Mouse (Mus musculus) CD4-positive helper T cell, adult 2 months (primary cell): ENCODE measurements around the gene Kif2a.

Experiments used
- DNase-seq: peaks from one replicate; pipeline ENCODE4 v3.0.0-alpha.2; 2012; ENCODE audit warnings: low read depth, missing footprints, low spot score

The Kif2a gene

GRCm38 (mm10) chr13:107021461-107022265 lies at the start of gene Kif2a:
Gene Kif2a (minus strand): TSS chr13:107022126.
- peak; percentile 63 for DNase-seq

- DNase-seq = no peak
These were observed 47.1 kb upstream of the Kif2a start for GRCm38 (mm10) chr13:107069061-107069460.

DNA sequence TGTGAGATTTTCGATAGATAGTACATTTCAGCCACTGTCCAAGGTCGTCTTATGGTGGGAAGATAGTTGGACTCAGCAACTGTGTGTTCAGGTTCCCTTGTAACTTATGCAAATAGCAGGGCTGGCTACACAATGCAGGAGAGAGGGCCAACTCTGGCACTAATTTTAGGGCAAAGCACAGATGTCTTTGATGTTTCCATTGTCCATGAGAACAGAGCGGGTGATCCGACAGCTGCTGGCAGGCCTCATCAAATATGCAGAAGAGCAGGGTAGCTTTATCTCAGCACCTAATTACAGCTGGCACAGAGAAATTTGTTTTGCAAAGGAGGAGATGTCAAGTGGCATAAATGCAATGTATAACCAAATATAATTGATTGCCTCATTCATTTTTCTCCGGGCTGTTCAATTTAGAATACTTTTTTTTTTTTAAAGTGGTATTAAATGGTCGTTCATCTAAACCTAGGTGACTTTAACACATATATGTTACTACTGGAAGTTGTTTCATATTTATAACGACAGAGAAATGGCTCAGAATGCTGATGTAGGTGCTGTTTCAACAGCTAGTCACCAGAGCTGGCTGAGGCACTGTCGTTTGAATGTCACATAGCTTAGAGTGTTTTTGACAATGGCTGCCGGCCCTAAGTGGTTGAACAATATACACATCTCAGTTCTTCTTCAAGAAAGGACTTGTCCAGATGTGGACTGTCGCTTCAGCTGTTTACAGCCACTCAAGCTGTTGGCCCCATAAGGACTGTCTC lies 43.4 kb upstream of the Kif2a start:
- no peak for DNase-seq

DNA sequence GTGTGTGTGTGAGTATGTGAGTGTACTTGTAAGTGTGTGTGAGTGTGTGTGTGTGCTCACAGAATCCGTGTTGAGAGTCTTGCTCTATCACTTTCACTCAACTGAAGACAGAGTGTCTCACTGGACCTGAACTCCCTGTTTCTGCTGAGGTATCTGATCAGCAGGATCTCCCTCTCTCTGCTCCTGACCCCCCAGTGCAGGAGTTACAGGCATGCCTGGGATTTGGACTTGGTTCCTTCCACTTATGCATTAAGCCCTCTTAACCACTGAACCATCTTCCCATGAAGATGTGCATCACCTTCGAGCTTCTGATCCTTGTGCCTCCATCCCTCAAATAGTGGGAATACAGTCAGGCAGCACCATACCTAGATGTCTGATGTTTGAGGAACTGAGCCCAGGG lies 42.3 kb upstream of the Kif2a start:
- DNase-seq = no peak

- no peak for DNase-seq
These were observed 41.3 kb upstream of the Kif2a start for GRCm38 (mm10) chr13:107063115-107063807.

- DNase-seq = no peak
These were observed 38.2 kb upstream of the Kif2a start for GRCm38 (mm10) chr13:107060098-107060497.

GRCm38 (mm10) chr13:107059460-107059859 lies 37.5 kb upstream of the Kif2a start:
- peak; percentile 89 for DNase-seq

DNA sequence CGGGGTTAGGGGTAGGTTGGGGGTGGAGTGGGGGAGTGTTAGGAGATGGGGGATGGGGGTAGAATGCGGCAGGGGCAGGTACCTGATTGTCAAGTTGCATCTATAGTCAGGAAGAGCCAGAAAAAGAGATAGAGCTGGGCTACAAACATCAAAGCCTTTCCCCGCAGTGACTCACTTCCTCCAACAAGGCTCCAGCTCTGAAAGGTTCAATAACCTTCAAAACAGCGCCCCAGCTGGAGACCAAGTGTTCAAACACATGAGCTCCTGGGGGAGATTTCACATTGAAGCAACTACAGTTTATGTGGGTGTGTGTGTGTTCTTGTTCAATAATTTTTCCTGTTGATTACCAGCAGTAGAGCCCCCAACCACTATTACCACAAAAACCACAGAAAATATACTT lies 34.4 kb upstream of the Kif2a start:
- DNase-seq = peak; percentile 86

GRCm38 (mm10) chr13:107054496-107054895 lies 32.6 kb upstream of the Kif2a start:
- no peak for DNase-seq

DNA sequence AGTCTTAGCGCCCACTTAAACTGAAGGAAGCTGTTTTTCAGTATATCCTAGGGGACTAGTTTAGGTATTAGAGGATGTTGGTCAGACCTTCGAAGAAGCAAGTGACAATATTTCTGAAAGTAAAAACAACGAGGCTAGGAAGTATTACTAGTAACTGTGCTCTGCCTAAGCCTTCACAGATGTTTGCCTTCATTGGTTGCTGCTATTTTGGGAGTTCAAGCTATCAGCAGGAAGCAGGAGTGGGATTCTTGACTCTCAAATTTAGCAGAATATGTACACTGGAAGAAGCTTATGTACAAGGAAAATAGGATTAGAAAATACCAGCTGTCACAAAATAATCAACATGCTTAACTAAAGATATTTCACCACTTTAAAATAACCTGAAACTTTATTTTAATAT lies 29.4 kb upstream of the Kif2a start:
- no peak for DNase-seq

GRCm38 (mm10) chr13:107044229-107044628 lies 22.3 kb upstream of the Kif2a start:
- no peak for DNase-seq

DNA sequence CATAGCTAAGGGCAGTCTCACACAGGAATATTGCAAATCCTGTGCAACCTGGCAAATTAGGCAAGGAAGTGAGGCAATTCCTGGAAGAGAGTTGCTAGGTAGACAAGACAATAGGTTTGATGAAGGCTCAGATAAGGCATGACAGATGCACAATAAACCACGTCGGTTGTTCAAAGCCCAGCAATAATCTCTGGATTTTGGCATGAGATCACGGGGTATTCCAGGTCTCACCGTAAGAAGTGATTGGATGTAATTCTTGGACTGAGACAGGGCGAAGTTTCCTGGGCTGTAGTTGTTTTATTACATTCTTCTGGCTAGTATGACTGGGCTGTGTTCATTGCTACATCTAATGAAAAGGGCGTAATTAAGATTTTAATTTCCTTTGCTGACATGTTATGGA lies 20.6 kb upstream of the Kif2a start:
- DNase-seq = no peak

DNA sequence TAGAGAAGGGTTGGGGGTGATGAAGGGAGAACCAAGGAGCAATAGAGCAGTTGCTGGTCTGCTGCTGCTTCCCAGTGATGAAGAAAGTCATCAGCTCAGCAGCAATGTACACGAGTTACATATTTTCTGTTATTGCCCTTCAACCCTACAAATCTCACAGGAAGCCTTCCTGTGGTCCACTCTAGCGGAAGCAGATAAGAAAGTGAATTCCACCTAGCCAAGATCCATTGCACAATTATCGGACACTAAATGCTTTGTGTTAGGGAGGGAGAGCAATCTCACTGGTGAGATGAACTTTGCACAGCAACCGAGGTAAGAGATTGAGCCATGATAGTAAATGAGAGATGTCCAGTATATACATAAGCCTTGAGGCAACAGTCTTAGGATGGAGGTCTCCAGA lies 17.6 kb upstream of the Kif2a start:
- no peak for DNase-seq

GRCm38 (mm10) chr13:107038346-107038745 lies 16.4 kb upstream of the Kif2a start:
- DNase-seq = no peak

DNA sequence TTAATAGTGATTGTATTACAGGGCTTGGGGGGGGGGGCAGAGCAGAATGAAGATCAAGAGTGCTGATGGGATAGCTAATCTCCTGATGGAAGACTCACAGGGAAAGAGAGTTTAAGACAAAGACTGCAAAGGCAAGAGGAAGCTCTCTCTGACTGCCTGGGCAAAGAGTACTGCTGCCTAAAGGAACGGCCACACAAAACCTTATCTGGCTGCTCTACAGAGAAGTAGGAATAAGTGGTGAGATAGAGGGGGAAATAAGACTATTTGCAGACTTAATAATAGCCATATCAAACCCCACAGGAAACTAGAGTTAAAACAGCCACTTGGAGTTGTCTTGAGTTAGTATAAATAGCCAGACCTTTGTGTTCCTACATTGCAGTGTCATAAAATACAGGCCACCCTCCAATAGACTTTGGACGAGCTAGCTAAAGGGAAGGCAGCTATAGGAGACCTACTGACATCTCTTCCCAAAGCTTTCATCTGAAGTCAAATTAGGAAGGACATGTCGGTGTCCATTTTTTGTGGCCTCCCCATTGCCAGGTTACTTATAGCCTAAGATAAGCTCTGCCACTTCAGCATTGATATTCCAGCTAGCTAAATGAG lies 13.7 kb upstream of the Kif2a start:
- no peak for DNase-seq

- DNase-seq = no peak
These were observed 13.2 kb upstream of the Kif2a start for GRCm38 (mm10) chr13:107035078-107035477.

DNA sequence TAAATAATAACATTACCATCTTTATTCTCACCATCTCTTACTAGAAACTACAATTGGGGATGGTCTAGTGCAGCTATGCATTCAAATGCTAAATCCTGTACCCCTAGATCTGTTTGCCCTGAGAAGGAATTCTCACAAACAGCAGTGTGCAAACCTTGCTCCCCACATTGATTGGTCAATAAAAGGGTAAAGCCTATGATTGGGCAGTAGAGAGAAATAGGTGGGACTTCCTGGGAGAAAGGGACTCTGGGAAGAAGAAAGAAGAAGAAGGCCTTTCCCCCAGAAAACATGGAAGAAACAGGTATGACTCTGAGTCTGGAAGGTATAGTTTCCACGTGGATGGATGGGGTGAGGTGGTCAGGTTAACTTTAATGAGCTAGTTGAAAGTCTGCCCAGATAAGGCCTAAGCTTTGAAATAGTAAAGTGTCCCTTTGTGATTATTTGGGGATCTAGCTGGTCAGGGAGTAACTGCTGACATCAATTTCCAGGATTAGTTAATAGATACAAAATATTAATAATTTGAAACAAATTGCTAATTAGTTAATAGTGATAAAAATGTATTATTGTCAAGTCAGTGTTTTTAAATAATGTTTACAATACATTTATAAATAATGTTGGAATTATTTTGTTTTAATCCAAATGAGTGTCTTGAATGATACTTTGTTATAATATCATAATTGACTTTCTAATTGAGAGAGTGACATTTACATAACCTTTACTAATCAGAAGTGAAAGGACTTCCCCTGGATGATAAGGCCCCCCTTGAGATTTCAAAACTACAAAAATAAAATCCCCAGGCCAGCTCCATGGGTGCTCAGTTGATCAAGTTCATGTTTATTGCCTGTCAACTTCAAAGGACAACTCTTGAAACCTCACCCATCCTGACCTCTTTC lies 12.3 kb upstream of the Kif2a start:
- no peak for DNase-seq

DNA sequence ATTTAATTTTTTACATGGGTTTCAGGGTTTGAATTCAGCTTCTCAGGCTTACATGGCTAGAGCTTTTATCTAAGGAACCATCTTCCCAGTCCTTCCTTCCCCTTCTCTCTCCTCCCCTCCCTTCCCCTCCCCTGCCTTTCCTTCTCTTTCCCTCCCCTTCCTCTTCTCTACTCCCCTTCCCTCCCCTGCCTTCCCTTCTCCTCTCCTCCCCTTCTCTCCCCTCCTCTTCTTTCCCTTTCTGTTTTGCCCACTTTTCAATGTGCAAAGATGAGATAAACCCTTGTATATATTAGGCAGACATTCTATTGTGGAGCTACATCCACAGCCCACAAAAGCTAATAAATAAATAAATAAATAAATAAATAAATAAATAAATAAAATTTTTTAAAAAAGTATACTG lies 9.3 kb upstream of the Kif2a start:
- DNase-seq = no peak

GRCm38 (mm10) chr13:107027218-107027617 lies 5.3 kb upstream of the Kif2a start:
- DNase-seq = no peak

GRCm38 (mm10) chr13:107025663-107026062 lies 3.7 kb upstream of the Kif2a start:
- DNase-seq = no peak
